Mouse (Mus musculus): ENCODE measurements around the gene Fgf4.
"Not testable (repeated sequence)": the region's sequence is repeated elsewhere in the genome, so short reads cannot be mapped to it uniquely, and the experiment has no call there.

The Fgf4 gene

GRCm38 (mm10) chr7:144867602-144868001, 20.4 kb downstream of the Fgf4 start:
- no peak for DNase-seq

DNA sequence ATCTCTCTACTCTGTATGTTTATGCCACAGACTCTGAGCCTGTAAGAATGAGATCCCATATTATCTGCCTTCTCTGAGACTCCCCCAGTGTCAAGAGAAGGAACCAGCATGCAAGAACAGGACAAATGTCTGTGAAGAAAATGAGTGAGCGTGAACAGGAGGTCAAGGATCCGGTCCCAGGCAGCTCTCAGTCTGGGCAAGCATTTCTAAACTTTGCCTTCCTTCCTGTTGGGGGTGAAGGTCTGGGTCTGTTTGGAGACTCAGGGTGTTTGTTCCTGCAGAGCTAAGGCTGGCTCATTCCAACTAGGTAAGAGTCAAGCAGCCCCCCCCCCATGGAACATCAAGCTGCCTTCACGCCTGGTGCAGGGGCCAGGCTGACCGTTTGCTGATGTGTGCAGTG, 25.3 kb downstream of the Fgf4 start:
- no peak for DNase-seq

DNA sequence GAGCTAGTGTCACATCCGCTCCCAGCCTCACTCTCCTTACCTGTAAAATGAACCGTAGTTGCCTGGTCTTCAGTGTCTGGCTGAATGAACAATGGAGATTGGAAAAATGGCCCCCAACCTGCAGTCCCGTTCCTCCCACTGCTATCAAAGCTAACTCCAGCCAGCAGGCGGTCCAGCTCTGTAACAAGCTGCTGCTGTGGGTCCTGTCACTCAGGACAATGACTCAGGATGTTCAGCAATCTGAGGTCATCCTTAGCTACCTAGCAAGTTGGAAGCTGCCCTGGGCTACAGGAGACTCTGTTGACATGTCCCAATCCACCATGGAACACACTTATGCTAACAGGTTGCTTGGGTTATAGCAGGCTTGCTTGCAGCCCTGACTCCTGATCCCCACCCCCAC, 26.0 kb downstream of the Fgf4 start:
- DNase-seq, result no peak

DNA sequence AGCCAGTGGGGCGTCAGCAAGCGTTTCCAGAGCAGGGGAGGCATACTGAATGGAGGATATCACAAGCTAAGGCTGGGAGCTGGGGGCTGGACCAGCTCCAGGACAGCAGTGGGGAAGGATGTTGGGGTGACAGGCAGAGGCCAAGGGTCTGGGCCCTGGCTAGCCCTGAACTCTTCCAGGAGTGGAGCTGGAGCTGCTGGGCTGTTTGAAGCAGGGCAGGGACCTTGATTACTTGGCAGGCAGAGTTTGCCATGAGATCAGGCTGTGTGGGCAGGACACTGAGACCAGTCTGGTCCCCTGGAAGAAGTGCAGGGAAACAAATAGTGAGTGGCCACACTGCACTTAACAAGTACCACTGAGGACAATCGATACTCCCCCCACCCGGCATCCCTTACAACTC, 27.1 kb downstream of the Fgf4 start:
- no peak for DNase-seq

GRCm38 (mm10) chr7:144878401-144878800, 31.2 kb downstream of the Fgf4 start:
- DNase-seq, result no peak

DNA sequence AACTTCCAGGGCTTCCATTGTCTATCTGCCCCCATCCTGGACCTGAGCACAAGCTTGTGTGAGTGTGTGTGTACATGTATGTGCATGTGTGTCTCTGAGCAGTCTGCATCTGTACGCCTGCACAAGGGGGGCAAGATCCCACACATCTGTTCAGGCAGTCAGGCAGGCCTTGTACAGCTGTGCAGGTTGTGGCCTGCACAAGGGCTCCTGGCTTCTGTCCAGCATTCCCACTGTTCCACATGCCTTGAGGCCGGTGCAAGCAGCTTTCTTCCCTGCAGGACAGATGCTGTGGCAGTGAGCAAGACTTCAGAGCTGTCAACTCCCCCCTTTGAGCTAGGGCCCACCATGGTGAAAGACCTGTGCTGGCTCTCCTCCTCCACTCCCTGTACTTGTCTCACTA, 35.9 kb downstream of the Fgf4 start:
- no peak for DNase-seq

DNA sequence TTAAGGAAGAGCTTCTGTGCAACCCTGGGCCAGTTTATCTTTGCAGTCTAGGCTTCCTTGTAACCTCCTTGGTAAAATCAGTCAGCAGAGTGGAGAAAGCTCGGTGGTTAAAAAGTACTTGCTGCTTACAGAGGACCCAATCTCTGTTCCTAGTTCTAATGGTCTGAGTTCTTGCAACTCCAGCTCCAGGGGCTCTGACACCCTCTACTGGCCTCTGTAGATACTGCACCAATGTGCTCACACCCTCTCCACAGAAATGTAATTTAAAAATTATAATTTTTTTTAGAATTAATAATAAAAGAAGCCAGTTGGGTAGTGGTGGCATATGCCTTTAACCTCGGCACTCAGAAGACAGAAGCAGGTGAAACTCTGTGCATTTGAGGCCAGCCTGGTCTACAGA, 40.5 kb downstream of the Fgf4 start:
- DNase-seq, result no peak

DNA sequence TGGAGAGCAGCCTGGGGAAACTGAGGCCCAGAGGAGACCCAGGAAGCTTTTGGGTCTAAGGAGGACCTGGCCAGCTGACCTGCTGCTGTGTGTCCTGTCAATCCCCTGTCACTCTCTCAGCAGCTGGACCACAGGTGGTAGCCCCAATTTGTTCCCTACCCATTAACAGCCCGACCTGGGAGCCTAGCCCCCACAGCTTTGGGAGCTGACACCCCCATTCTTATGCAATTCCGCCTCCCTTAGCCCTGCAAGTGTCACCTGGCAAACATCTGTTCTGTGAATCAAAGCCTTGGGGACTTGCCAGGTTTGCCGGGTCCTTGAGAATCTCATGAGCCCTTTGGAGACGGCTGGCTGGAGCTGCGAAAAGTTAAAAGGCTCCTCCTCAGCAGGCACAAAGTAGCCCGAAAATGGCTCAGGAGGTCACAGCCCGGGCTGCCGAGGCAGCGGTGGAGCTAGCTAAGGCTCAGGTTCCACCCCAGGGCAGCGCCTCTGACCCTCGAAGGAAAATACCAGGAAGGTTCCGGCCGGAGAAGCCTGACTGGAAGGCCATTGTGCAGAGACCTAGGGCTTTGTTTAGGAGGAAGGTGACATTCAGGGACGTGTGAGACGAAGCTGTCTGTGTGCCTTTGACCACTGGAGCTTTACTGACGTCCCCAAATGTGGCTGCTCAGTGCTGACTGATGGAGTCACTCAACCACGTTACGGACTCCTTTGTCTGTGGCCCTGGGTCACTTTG, 41.6 kb downstream of the Fgf4 start:
- no peak for DNase-seq

- DNase-seq, result not testable (repeated sequence)
Measured at GRCm38 (mm10) chr7:144890661-144891060, 43.5 kb downstream of the Fgf4 start.

DNA sequence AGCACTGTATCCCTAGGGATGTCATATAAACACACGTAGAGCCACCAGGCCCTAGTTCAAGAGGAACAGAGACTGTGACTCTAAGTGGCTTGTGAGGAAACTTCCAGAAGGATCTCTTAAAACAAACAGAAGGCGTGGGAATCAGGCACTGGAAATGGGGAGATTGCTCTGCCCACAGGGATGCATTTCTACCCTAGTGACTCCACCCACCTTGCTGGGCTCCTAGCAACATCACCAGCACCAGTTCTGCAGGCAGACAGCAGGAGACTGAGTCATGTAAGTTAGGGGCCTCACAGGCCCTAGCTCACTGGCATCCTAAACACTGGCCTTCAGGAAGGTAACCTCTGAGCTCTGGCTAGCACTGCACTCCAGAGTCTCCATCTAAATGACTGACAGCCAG, 44.7 kb downstream of the Fgf4 start:
- DNase-seq, result no peak

- DNase-seq, result no peak
Measured at GRCm38 (mm10) chr7:144892322-144892721, 45.2 kb downstream of the Fgf4 start.

- DNase-seq, result peak; percentile 58
Measured at GRCm38 (mm10) chr7:144894191-144894590, 47.0 kb downstream of the Fgf4 start.

DNA sequence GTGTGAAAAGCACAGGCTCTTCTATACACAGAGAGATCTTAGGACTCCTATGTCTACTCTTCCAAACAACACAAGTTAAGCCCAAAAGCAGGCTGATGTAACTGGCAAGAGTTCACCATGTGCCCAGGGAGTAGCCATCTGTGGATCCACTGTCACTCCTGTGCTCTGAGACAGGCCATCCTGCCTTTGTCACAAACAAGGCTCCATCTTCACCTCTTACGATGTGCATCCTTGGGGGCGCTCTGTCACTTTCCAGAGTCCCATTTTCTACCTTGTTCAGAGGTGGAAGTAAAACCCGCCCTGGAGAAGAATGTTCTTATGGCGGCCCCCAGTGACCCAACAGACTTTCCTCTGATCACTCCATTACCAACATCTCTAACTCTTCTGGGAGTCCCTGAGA, 47.5 kb downstream of the Fgf4 start:
- no peak for DNase-seq

DNA sequence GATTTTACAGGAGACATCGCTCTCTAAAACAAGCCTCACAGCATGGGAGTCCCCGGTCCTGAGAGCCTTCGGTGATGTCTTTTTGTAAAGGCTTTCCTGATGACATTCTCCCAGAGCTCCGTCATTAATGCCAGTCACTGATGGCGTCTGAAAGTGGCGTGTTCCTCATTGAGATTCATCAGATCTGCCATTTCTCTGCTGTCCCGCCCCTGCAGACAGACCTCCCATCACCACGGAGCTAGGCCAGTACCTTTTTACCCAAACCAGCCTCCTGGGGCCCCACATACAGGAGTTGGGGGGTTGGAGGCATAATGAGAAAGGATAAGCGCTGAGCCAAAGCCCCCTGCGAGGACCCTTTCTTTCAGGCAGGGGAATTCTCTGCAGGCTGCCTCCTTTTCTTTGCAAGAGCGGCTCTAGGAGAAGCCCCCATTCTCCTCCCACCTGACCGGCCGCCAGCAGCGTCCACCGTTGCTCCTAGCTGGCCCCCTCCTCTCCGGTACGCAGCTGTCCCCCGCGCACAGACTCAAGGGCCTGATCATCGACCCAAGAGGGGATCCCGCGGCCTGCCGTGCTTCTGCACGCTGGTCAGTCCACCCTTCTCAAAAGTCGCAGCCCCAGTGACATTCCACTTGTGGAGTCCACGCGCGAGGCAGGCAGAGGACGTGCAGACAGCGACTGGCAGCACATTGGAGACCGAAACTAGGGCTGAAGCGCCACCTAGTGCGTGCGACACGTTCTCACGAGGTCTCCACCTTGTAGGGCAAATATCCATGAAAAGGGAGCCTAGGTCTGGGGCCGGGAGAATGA, 48.3 kb downstream of the Fgf4 start:
- peak; percentile 81 for DNase-seq

- peak; percentile 28 for DNase-seq
Measured at GRCm38 (mm10) chr7:144896294-144897218, 49.4 kb downstream of the Fgf4 start, which contains the start of gene Fgf15. Gene Fgf15, plus strand, starts transcription at chr7:144896531.

- no peak for DNase-seq
Measured at GRCm38 (mm10) chr7:144898506-144898905, 51.3 kb downstream of the Fgf4 start.

DNA sequence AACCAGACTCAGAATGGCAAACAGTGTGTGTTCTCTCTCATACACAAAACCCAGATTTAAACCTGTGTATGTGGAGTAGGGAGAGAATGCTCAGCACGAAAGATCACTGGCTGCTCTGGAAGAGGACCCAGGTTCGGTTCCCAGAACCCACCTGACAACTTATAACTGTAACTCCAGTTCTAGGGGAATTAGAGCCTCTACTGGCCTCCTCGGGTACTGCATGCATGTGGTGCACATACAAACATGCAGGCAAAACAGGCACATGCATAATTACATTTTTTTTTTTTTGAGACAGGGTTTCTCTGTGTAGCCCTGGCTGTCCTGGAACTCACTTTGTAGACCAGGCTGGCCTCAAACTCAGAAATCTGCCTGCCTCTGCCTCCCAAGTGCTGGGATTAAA, 58.3 kb downstream of the Fgf4 start:
- DNase-seq, result peak; percentile 39

DNA sequence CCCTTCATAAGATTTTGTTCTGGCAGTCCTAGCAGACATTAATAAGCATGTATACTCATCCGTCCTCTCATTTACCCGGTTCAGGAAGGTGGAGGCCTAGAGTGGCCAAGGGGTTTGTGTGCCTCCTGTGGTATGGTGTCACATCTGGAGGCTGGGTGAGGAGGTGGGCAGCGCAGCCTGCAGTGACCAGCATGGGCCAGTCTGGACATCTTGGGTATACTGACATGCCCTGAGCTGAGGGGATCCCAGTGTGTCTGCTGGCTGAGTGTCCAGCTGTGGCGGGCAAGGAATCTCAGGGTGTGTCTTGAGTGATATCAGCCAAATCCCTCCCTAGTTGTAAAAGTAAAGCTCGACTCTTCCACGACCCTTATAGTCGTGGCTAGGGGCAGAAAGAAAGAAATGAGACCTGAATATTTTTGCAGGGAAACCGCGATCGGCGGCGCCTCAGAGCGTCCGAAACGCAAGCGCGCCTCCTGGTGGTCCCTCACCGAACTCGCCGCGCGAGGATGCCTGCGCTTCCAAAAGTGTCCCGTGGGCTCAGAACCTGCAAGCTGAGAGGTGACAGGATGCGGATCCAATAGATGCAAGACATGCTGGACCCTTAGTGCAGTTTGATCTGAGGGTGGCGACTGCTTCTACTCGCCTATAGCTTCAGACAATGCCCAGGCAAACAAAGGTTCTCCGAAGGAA, 59.7 kb downstream of the Fgf4 start:
- DNase-seq, result peak; percentile 84

DNA sequence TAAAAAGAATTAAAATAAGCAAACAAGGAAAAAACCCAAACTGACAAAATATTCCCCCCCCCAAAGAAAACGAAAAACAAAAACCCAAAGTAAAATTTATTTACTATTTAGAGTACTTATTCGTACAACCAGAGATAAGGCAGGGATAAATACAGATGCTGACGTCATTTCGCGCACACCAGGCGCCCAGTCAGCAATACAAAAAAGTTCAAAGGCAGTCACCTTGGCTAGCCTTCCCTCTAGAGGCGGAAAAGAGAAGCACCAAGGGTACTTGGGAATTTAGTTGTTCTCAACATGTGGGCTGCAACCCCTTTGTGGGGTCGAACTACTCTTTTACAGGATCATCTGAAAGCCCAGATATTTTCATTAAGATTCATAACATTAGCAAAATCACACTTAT, 60.6 kb downstream of the Fgf4 start:
- no peak for DNase-seq

- DNase-seq, result no peak
Measured at GRCm38 (mm10) chr7:144908705-144909104, 61.5 kb downstream of the Fgf4 start.

DNA sequence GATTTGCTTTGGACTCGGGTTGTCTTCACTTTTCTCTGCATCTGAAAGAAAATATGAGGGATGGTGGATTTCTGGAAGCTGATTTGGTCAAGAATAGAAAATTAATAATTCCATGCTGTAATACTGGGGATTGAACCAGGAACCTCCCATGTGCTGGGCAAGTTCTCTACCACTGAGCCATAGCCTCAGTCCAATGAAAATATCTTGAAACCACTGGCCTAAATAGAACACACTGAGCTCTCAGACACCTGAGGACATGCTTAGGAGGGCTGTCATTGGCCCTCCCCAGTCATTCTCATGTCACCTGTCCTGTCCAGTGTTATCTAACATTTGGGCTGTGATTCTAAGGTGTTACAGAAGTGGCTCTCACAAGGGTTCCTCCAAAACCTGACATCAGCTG, 64.0 kb downstream of the Fgf4 start:
- DNase-seq, result no peak

GRCm38 (mm10) chr7:144912897-144913296, 65.7 kb downstream of the Fgf4 start:
- no peak for DNase-seq
